ENCODE assay signal across 8 mouse cellular contexts in genomic region chr5:108903134-108903923, GRCm38 (mm10). TPM values are rescaled to one million over a fixed set of nuclear protein-coding genes. Genes with fewer than 3 reads are reported as not detected.
DNase-seq lines count a peak whose midpoint lies in the region; ATAC-seq lines count a peak whose summit lies in the region.
"Not testable (repeated sequence)": the region's sequence is repeated elsewhere in the genome, so short reads cannot be mapped to it uniquely, and the experiment has no call there.

No protein-coding gene starts in this region.

- peak overlapping the region; percentile 51 for H3K4me2 ChIP-seq in hindbrain, embryonic 15.5 days
- peak overlapping the region; percentile 48 for H3K4me2 ChIP-seq in neural tube, embryonic 13.5 days

- not testable (repeated sequence) for H3K4me1 ChIP-seq in embryonic facial prominence, embryonic 10.5 days; hindbrain, embryonic 15.5 days (replicated peaks); neural tube, embryonic 13.5 days (replicated peaks)

- DNase-seq in adrenal gland, adult (ENCODE audit: inconsistent age in 2 of 2, low spot score in 1 of 2) = peak; percentile 57 to 79
- DNase-seq in embryonic facial prominence, embryonic 10.5 days (ENCODE audit: low spot score) = peak; percentile 12
- DNase-seq in layer of hippocampus, postnatal 10 days (ENCODE audit: low spot score in 2 of 2) = peak; percentile 15 to 43
- DNase-seq in lung, adult 18-20 months = peak; percentile 4 to 11
- DNase-seq in thymus, adult 18-20 months = peak; percentile 4 to 9

- not testable (repeated sequence) for H3K36me3 ChIP-seq in embryonic facial prominence, embryonic 10.5 days (replicated peaks); hindbrain, embryonic 15.5 days; neural tube, embryonic 13.5 days

- peak overlapping the region; percentile 44 for H3K4me3 ChIP-seq in embryonic facial prominence, embryonic 10.5 days
- peak overlapping the region; percentile 34 for H3K4me3 ChIP-seq in hindbrain, embryonic 15.5 days
- H3K4me3 ChIP-seq in neural tube, embryonic 13.5 days = peak overlapping the region; percentile 28

- H3K27ac ChIP-seq in embryonic facial prominence, embryonic 10.5 days (replicated peaks); hindbrain, embryonic 15.5 days (replicated peaks); neural tube, embryonic 13.5 days (replicated peaks): not testable (repeated sequence)

- 4% methylated on average over 39 of the region's 65 CpGs for WGBS in embryonic facial prominence, embryonic 10.5 days
- 4% methylated on average over 28 of the region's 65 CpGs for WGBS in hindbrain, embryonic 15.5 days
- WGBS in neural tube, embryonic 13.5 days = 2% methylated on average over 38 of the region's 65 CpGs

- H3K9ac ChIP-seq in hindbrain, embryonic 15.5 days = peak overlapping the region; percentile 36; the same call in 1 of the 2 replicates
- peak overlapping the region; percentile 45; the same call in 1 of the 2 replicates for H3K9ac ChIP-seq in neural tube, embryonic 13.5 days

- ATAC-seq in granulocyte monocyte progenitor cell, adult 5-6 weeks (replicated peaks; ENCODE audit: poor library complexity, severe bottlenecking) = peak; percentile 100
- peak; percentile 100 for ATAC-seq in hindbrain, embryonic 15.5 days (ENCODE audit: low FRiP score, low read depth)
- ATAC-seq in neural tube, embryonic 13.5 days (ENCODE audit: low read depth) = peak; percentile 100

- not testable (repeated sequence) for H3K9me3 ChIP-seq in embryonic facial prominence, embryonic 10.5 days; hindbrain, embryonic 15.5 days; neural tube, embryonic 13.5 days

- not testable (repeated sequence) for H3K27me3 ChIP-seq in embryonic facial prominence, embryonic 10.5 days (replicated peaks; ENCODE audit: low read depth, poor library complexity, severe bottlenecking); hindbrain, embryonic 15.5 days; neural tube, embryonic 13.5 days

RNA-seq across cellular contexts. Expression of gene Vmn2r9, which starts 50.9 kb away (rescaled TPM):
- polyA plus RNA-seq in embryonic facial prominence, embryonic 10.5 days (2016; fragmentation: Nextera tagmentation; extraction: Ambion mirVana) = not detected in 2 replicates
- total RNA-seq in granulocyte monocyte progenitor cell, adult 5-6 weeks (2014; fragmentation: Nextera tagmentation) = not detected in 2 replicates
- not detected in 2 replicates for total RNA-seq in granulocyte monocyte progenitor cell, adult 5-6 weeks (2017)
- not detected in 2 replicates for polyA plus RNA-seq in hindbrain, embryonic 15.5 days (2015; fragmentation: Nextera tagmentation; extraction: Ambion mirVana)
- not detected for total RNA-seq in layer of hippocampus, postnatal 10 days (2021)
- not detected in 2 replicates for polyA plus RNA-seq in neural tube, embryonic 13.5 days (2015; fragmentation: Nextera tagmentation; extraction: Ambion mirVana)

Comparison
In these comparisons a context has a peak if more than half of its experiments do, and no peak if none do; other contexts are left out.
1. DNase-seq: peak in every context shown above with its lines; median percentile 68 in adrenal gland, adult; 29 in layer of hippocampus, postnatal 10 days; 12 in embryonic facial prominence, embryonic 10.5 days; 8 in lung, adult 18-20 months; 6 in thymus, adult 18-20 months.